Mouse (Mus musculus): ENCODE measurements at regions not wholly inside any gene's neighbourhood (a gene's known extent, or its start where the extent isn't known, plus 50 kb on each side); places are given as distances from the start of the nearest gene placed in this dataset.
A peak's percentile ranks its signal among the peaks of the same experiment; 100 is the strongest.

- no peak for DNase-seq
Measured at GRCm38 (mm10) chr1:16007809-16008208, 85.3 kb downstream of the 4930444P10Rik start.

DNA sequence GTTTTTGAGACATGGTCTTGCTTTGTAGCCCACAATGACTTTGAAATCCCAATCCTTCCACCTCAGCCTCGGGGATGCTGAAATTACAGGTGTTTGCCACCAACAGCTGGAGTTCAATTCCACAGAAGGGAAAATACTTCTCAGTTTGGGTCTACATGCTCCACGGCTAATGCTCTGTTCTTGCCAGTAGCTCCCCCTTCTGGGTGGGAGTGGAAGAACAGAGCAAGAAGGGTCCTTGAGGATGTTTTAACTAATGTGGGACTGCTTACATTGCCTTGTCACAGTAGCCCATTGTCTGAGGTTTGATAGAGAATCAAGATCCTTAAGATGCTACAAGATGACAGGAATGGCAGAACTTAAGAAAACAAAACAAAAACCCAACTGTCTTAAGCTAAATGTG, 86.2 kb downstream of the 4930444P10Rik start:
- no peak for DNase-seq

DNA sequence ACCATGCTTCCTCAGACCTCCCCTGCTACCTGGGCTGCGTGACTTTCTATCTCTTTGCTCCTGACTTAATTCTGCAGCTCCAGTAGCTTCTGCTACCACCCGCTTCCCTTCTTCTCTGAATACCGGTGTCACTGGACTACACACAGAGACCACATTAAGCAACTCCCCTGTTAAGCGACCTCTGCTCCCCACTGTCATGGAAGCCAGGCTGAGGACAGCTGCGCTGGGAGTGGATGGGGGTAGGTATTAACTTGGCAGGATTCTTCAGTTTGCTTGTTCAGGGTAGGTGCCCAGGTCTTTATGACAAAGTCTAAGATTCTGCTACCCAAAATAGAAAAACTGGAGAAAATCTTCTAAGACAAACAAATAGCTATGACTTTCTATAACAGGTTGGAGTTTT, 96.0 kb downstream of the 4930444P10Rik start:
- DNase-seq = no peak

DNA sequence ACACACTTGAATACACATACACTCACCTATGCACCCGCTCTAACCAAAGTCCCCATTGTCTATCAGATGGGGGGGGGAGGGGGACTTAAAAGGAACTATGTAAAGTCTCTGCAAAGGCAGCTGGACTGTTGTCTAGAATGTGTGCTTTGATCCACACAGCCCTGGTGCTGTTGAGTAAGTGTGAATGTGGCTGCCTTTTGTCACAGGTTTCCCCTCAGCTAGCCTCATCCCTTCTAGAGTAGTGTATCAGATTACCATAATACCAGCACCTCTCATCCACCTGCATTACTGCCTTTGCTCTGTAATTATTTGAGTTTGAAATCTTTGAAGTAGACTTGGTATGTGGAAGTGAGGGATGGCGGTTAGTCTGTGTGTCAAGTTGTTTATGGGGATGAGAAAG, 96.8 kb downstream of the 4930444P10Rik start:
- no peak for DNase-seq

DNA sequence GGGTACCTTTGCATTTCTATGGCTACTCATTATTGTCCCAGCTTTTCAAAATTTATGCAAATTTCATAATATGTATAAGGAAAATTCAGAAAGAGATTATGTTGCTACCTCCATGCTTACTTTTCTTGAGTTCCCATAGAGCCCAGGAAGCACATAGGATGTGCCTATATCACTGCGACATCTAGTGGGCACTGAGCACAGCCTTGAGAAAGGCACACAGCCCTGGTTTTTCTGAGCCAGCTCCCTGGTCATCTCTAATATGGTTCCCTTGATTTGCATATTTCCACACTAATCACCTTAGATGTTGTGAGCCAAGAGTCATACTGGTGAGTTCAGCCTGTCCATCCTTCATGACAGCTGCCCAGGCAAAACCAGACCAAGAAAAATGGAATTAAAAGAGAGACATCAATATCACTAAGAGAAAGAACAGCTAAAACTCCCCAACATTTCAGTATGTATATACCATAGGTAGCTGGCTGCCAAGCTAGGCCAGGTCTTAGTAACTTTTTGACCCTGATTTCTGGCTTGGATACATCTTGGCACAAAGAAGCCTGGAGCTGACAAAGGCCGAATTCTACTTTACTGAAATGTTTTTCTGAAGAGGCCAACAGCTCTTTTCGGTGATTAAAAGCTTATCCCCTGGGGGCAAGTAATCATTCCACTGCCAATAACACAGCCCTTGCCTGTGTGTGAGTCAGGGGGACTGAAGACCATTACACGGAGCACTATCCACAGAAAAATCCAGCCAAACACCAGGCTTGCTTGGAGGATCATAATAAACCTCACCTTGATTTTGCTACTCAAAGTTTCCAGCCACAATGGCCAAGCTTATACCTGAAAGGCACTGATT, 99.3 kb downstream of the 4930444P10Rik start:
- DNase-seq = peak; percentile 75

DNA sequence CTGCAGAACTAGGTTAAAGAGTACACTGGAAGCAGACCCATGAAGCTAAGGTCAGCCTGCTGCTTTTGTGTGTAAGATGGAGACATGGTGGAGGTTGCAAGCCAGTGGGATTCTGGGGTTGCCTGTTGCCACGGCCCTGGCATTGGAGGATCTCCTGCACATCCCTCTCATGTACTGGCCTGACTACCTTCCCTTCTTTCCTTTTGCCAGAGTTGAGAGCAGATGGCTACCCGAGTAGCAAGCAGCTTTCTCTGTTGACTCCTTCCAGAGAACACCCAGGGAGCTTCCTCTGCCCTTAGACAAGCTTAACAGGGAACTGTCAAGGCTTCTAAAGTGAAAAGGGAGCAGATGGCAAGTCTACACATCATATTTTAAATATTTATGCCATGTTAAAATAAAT, 102.1 kb downstream of the 4930444P10Rik start:
- peak; percentile 78 for DNase-seq

DNA sequence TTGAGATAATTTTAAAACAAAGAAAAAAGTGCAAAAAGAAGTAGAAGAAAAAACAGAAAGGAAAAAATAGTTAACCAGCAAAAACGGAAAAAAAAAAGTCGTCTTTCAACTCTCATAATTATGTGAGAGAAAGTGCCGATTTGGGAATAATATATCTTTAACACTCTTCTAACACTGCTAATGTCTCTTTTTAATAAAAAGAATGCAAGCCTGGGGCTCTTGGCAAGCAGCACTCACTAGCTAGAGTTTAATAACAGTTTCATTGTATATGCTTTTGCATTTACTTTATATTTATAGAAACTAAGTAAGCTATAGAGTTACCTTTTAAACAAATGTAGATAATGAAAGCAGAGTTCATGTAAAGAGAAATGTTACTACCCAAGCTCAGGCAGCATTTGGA, 107.5 kb downstream of the 4930444P10Rik start:
- no peak for DNase-seq

DNA sequence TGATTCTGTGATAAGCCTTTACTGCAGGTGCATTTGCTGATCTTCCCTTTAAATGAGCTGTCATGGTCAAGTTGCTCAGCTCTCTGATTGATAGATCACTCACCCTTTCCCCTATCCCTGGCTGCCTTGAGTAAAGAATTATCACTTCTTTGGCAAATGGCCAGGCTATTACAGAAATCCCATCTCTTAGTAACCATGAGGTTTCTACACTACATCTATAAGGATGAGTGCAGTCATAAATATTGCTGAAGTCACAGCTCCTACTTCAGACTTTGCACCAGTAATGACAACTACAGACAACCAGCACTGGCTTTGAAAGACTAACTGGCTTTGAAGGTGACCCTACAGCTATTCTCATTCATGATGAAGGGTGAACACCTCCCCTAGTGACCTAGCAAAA, 113.8 kb downstream of the 4930444P10Rik start:
- DNase-seq = no peak

DNA sequence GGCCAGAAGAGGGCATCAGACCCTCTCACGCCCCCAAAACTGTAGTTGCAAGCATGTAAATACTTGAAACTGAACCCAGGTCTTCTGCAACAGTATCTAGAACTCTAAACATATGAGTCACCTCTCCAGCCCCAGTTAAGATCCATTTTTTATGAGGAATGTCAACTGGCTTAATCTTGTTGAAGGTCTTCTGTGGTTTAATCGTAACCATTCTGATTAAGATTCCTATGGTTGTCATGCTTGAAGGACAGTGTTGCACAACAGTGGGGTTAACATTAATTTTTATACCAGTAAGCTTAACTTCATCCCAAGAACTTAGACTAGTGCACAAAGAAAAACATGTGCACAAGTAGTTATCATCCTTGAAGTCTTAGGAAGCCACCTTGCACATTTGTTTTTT, 133.5 kb downstream of the 4930444P10Rik start:
- no peak for DNase-seq

GRCm38 (mm10) chr1:15958661-15959060, 134.5 kb downstream of the 4930444P10Rik start:
- no peak for DNase-seq

DNA sequence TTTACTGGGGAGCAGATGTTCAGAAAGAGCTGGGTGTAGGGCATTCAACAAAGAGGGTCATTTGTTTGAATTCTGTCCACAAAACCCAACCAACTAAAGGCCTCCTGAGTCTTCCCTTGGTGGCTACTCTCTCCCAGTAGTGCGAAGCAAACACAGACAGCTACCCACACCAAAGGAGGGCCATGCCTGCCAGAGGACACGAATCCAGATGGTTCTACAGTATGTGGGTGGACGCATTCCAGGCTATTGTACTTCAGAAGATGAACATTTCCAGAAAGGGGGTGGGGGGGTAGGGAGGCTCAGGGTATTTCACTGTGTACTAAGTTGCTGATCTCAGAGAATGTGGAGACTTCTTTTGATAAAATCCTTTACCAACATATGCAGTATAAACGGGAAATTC, 149.5 kb downstream of the 4930444P10Rik start:
- DNase-seq = peak; percentile 70

DNA sequence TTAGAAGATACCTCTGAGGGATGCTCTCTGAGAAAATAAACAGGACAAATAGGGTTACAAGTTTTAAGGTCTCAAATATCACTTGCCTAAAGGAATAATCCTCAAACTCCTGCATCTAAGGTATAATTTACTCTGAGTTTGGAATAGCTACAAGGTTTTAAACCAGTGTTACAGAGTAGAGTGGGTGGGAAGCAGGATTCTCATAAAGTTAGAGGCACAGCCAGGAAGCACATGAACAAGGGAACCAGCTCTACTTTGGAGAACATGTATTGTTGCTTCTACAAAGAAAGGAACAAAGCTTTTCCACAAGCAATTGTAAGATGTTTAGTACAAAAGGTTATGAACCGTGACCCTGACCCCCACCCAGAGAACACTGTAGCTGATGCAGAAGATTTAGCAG, 150.1 kb downstream of the 4930444P10Rik start:
- no peak for DNase-seq
